Mouse (Mus musculus) brain, embryonic 14.5 days (tissue): ENCODE results near the gene Plekha7. TPM values are rescaled to one million over a fixed set of nuclear protein-coding genes. Genes with fewer than 3 reads are reported as not detected.
"Not testable (repeated sequence)": the region's sequence is repeated elsewhere in the genome, so short reads cannot be mapped to it uniquely, and the experiment has no call there.

Source experiments
- DNase-seq: peaks from one replicate; pipeline ENCODE4 v3.0.0-alpha.2; 2011; ENCODE audit warnings: low read depth
- CTCF ChIP-seq: fragments of 200-500 bp; IDR thresholded peaks from 2 replicates; pipeline ENCODE4 v1.5.1; 2012; ENCODE audit warnings: inconsistent platforms, mild to moderate bottlenecking, moderate library complexity, borderline replicate concordance; ENCODE audit not compliant: insufficient read depth, insufficient read length; ENCODE audit errors: extremely low read depth
- POLR2A ChIP-seq: fragments of 200-500 bp; IDR thresholded peaks from 2 replicates; pipeline ENCODE4 v1.6.1; 2012; ENCODE audit warnings: mild to moderate bottlenecking, inconsistent platforms, borderline replicate concordance; ENCODE audit not compliant: poor library complexity, insufficient read depth, insufficient read length, severe bottlenecking; ENCODE audit errors: extremely low read depth
- polyA plus RNA-seq: library from polyadenylated mRNA; depleted of rRNA; stranded (reverse); fragments of >200 nt; gene quantifications from 2 replicates; pipeline ENCODE4 v1.2.3, GENCODE M21; 2012; rRNA removed

Gene Plekha7
- polyA plus RNA-seq, 1 experiment = 13.5 TPM

GRCm38 (mm10) chr7:116120737-116121136, 187.4 kb downstream of the Plekha7 start:
- TF ChIP-seq POLR2A (no peak), CTCF (no peak)
- DNase-seq = no peak

- TF ChIP-seq POLR2A (no peak), CTCF (no peak)
- no peak for DNase-seq
Measured at GRCm38 (mm10) chr7:116119306-116119857, 188.8 kb downstream of the Plekha7 start.

DNA sequence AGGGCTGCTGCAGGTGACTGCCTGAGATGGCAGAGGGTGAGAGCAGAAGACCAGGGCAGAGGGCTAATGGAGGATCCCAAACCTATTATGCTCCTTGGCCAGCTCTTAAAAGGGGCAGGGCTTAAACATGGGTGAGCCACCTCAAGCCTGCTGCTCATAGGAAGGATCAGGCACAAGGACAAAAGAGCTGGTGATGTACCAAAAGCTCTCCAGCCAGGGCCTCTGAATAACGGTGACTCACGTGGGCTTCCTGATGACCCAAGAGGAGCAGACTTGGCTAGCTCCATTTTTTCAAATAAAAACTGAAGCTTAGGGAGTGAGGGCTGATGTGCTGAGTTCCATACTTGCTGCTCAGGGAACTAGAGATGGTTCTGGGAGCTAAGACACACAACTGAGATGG, 192.2 kb downstream of the Plekha7 start:
- TF ChIP-seq POLR2A (no peak), CTCF (no peak)
- no peak for DNase-seq

GRCm38 (mm10) chr7:116115216-116115930, 192.8 kb downstream of the Plekha7 start:
- TF ChIP-seq POLR2A (no peak), CTCF (no peak)
- DNase-seq = no peak

DNA sequence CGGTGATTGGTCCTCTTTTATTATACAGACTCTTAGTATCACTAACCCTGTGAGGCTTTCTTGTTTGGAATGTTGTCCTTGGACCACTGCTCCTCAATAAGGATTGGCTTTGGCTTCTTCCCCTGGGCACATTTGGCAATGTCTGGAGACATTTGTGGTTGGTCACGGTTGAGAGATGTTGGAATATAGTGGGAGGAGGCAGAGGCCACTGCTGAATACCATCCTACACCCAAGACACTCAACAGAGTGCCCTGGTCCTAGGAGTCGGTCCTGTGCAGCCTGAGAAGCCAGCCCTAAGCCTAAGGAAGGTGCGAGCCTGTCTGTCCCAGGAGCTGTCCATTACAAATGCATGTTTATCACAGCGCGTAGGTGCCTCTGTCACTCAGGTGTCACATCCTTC, 196.6 kb downstream of the Plekha7 start:
- TF ChIP-seq CTCF = no peak
- TF ChIP-seq POLR2A = no peak
- DNase-seq = no peak

GRCm38 (mm10) chr7:116110661-116111060, 197.5 kb downstream of the Plekha7 start:
- TF ChIP-seq CTCF (no peak), POLR2A (no peak)
- DNase-seq = no peak

- no peak for TF ChIP-seq POLR2A
- no peak for TF ChIP-seq CTCF
- DNase-seq = no peak
Measured at GRCm38 (mm10) chr7:116103091-116103490, 205.1 kb downstream of the Plekha7 start.

- DNase-seq = no peak
- TF ChIP-seq POLR2A = no peak
- TF ChIP-seq CTCF = no peak
Measured at GRCm38 (mm10) chr7:116099952-116100528, 208.1 kb downstream of the Plekha7 start.

GRCm38 (mm10) chr7:116093466-116093850, 214.7 kb downstream of the Plekha7 start:
- no peak for DNase-seq
- TF ChIP-seq POLR2A (no peak), CTCF (peak; percentile 34; the same call in 1 of the 2 replicates)

- peak; percentile 99 for DNase-seq
- TF ChIP-seq CTCF = peak; percentile 46; the same call in 1 of the 2 replicates
- TF ChIP-seq POLR2A = peak; percentile 74; the same call in 1 of the 2 replicates
Measured at GRCm38 (mm10) chr7:116092710-116093465, 215.3 kb downstream of the Plekha7 start.

DNA sequence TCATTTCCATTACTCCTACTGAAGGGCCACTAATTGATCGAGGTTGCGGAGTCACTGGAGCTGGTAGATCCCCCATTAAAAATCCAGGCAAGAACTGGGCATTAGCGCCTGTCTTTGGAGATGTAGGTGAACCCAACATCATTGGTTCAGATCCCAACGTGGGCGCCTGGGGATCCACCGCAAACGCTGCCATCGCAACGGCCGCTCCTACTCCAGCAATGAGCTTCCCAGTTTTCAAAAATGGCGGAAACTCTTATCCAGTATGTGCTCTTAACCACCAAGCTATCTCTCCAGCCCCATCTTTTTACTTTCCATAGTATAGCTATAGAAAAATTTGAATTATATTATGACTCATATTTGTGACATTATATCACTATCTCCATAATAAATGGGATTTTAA, 223.8 kb downstream of the Plekha7 start, which contains the start of gene Gm4353:
Gene Gm4353, minus strand, starts transcription at position 270 of the 400 bp plus-strand sequence.
- DNase-seq = not testable (repeated sequence)

Other genes with a start within 250 kb of the Plekha7 start
- 0.93 and 1.7 TPM in 2 replicates for gene Gm4353, start 223.7 kb downstream of the Plekha7 start, polyA plus RNA-seq
- 805 and 895 TPM in 2 replicates for gene Rps13, start 25.8 kb upstream of the Plekha7 start, polyA plus RNA-seq
- 17.1 and 18.5 TPM in 2 replicates for gene Pik3c2a, start 135.1 kb upstream of the Plekha7 start, polyA plus RNA-seq
- gene Nucb2, start 196.0 kb upstream of the Plekha7 start, polyA plus RNA-seq = 8.0 and 14.5 TPM in 2 replicates